Mouse (Mus musculus): Measurements from ENCODE around the gene Rex2. TPM values are rescaled to one million over a fixed set of nuclear protein-coding genes. Genes with fewer than 3 reads are reported as not detected.

The Rex2 gene
- not detected in 2 replicates for polyA plus RNA-seq (2015; fragmentation: Nextera tagmentation; extraction: Ambion mirVana)

DNA sequence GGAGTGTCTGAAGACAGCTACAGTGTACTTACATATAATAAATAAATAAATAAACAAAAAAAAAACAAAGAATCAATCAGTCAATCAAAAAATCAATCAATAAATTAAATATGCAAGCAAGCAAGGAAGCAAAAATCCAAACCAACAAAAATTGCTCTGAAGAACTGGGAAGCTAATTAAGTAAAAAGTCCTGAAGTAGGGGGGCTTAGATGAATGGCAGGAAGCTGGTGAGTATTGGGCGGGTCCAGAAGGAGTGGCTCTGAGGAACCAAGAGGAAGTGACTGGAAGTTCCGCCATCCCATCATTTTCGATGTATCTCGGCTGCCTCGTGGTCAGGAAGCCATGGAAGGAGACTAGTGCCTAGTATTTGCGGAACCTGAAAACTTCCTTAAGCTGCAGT, at the start of gene Rex2:
Rex2 (plus strand) TSS at position 301 of the 400 bp plus-strand sequence.

Other genes with a start within 250 kb of the Rex2 start
- gene Gm21411, start 112.3 kb upstream of the Rex2 start, polyA plus RNA-seq (2015; fragmentation: Nextera tagmentation; extraction: Ambion mirVana) = not detected in 2 replicates
- not detected in 2 replicates for gene Zfp989, start 49.9 kb upstream of the Rex2 start, polyA plus RNA-seq (2015; fragmentation: Nextera tagmentation; extraction: Ambion mirVana)
- gene Zfp991, start 110.2 kb downstream of the Rex2 start, polyA plus RNA-seq (2015; fragmentation: Nextera tagmentation; extraction: Ambion mirVana) = 5.1 and 5.6 TPM in 2 replicates